Mouse (Mus musculus) cortical plate, adult 2 months (tissue): Measurements from ENCODE around the gene Gpr37l1.

Experiments
- CTCF ChIP-seq: fragments of 200-500 bp; IDR thresholded peaks from 2 replicates; pipeline ENCODE4 v1.5.1; 2011; ENCODE audit warnings: mild to moderate bottlenecking, control low read depth, low read length; ENCODE audit not compliant: insufficient read depth; ENCODE audit errors: extremely low read depth
- POLR2A ChIP-seq: fragments of 200-500 bp; IDR thresholded peaks from 2 replicates; pipeline ENCODE4 v1.6.1; 2011; ENCODE audit warnings: mild to moderate bottlenecking, low read length, control low read depth; ENCODE audit not compliant: insufficient read depth; ENCODE audit errors: extremely low read depth

- TF ChIP-seq CTCF (no peak), POLR2A (no peak)
Observed at GRCm38 (mm10) chr1:135183941-135184570, 16.6 kb upstream of the Gpr37l1 start.
